Mouse (Mus musculus) heart, adult 2 months (tissue): ENCODE results near the gene Napa.

ENCODE experiments used
- CTCF ChIP-seq: fragments of 200-600 bp; IDR thresholded peaks from 2 replicates; pipeline ENCODE4 v1.8.1; 2022; ENCODE audit warnings: antibody characterized with exemption, mild to moderate bottlenecking, moderate library complexity
- POLR2A ChIP-seq: fragments of 200-500 bp; IDR thresholded peaks from 2 replicates; pipeline ENCODE4 v1.6.1; 2011; ENCODE audit warnings: mild to moderate bottlenecking, low read depth, low read length, control low read depth; ENCODE audit not compliant: insufficient read depth

- TF ChIP-seq POLR2A (no peak), CTCF (no peak)
These were observed 11.9 kb downstream of the Napa start for GRCm38 (mm10) chr7:16110158-16110557.
